Mouse (Mus musculus) lung, postnatal 10 days (tissue): ENCODE measurements around the gene Rnf214.
A peak's percentile ranks its signal among the peaks of the same experiment; 100 is the strongest.

Source experiments
- DNase-seq: peaks from one replicate; pipeline ENCODE4 v3.0.0; 2021

Gene Rnf214

DNA sequence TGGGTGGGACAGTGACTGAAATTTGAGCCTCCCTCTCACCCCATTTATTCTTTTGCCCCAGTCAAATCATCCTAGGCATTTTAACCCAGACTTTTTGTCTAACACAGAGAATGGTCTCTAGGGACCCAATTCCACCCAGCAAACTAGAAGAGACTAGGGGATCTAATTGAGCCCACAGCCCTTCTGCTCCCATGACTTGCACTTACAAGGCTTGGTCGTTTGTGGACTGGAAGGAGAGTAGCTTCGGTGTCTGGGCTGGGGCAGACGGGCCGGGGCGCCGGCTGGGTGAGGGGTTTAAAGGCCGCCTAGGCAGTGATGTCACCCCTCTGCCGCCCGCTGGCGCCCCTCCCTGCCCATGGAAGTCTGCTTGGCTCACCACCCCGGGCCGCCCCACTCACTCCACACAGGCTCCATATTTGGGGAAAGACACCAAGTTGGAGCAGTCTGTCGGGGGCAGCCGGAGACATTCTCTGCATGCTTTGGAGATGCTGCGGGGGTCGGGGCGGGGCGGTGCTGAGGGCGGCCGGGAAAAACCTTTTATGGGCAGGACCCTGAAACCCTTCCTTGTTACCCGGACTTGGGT is 29.0 kb upstream of the Rnf214 start, which contains the start of gene Tagln:
Gene Tagln, minus strand, starts transcription at position 431 of the 583 bp plus-strand sequence.
- DNase-seq = peak; percentile 89

DNA sequence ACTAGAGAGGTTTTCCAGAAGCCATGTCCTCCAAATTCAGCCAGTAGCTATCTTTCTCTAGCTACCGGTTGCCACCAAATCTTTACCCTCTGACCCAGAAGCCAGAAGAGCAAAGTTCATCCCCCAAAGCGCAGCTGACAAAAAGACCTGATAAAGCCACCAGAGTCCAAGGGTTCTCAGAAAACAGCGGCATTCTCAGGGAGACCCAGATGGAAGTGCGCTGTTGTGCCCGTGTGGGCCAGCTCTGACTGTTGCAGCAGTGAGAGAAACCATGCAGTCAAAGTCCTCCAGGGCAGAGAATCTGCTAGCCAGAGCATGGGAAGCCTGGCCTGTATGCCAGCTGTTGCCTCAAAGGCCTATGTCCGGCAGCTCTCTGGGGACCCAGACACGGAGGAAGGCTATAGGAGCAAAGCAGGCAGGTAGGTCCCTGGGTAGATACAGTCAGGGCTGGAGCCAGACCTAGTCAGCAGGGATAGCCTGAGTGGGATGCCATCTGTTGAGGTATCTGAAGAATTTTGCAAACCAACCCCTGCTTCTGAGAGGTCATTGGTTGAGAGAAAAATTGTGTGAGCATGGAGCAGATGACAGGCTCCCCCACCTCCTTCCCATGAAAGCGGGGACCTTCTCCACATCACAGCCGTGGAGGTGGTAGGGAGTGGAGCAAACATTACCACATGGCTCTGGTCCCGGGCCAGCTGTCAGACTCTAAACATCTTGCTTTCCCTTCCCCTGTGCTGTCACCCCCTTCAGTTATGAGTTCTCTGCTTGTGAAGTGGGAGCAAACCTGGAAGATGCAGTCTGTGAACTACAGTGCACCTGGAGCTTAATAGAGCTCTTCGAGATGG is 26.1 kb upstream of the Rnf214 start:
- DNase-seq = peak; percentile 61

DNA sequence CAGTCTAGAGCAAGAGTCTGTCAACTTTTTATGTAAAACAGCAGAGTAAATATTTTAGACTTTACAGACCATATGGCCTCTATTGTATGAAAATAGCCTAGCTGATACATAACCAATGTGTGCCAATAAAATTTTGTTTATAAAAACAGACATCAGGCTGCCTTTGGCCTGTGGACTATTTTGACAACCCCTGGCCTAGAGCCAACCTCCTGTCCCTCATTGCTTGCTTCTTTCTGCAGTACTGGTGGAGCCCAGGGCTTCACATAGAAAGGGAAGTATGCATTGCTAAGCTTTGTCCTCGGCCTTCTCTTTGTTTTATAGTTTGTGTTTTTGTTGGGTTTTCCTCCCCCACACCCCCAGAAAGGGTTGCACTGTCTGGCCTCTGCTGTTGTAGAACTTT is 25.2 kb upstream of the Rnf214 start:
- peak; percentile 70 for DNase-seq

GRCm38 (mm10) chr9:45929285-45929684 is 22.6 kb upstream of the Rnf214 start:
- DNase-seq = no peak

DNA sequence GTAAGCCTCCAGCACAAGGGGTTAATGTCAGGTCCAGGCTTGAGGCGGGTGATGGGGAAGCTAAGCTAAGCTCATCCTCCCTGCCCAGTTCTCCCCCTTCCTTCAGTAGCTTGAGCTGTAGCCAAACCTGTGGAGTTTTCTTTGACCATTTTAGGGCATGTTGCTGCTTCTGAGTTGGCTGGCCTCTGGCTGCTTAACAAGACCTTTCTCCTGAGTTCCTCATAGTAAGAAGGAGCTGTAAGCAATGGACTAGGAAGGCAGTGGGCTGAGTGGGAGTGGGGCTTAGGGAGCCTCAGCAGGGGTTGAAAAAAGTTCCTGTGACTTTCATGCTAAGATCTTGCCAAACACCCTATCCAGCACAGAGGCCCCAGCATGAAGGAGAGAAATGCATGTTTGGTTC is 13.2 kb upstream of the Rnf214 start:
- DNase-seq = peak; percentile 76

GRCm38 (mm10) chr9:45917041-45917934 is 10.6 kb upstream of the Rnf214 start:
- DNase-seq = peak; percentile 89

DNA sequence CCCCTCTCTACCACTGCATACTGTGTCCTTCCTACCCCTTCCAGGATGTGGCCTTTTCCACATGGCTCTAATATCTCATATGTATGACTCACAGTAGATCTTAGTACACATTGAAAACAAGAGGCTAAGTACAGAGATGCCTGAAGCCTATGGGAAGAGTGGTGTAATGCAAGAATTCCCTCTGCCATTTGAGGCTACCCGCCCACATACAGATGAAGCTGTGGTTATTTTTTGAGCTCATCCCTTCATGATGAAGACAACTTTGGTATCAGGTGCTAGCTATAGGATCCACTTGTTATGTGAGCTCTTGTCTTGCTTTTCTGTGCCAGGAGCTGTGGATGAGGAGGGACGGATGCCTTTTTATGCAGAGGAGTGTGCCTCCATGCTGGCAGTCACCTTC is 8.9 kb upstream of the Rnf214 start:
- DNase-seq = no peak

DNA sequence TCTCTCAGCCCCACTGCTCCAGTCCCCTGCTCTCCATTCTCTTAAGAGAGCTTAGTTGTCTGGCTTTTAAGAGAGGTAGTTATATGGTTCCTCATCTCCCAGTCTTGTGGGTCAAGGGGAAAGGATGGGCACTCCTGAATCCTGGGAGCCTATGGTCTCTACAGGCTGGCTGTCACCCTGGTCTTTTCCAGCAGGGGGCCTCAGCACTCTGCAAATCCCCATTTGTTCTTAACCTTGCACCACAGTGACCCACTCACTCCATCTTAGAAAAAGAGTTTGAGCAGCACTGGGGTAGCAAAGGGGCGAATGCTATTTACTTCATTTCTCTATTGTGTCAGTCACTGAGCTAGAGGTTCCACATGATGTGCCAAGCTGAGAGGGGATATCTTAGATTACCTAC is 5.0 kb upstream of the Rnf214 start:
- peak; percentile 83 for DNase-seq

GRCm38 (mm10) chr9:45910995-45911394 is 4.3 kb upstream of the Rnf214 start:
- no peak for DNase-seq

GRCm38 (mm10) chr9:45907078-45907428 is 342 bp upstream of the Rnf214 start:
- DNase-seq = no peak

DNA sequence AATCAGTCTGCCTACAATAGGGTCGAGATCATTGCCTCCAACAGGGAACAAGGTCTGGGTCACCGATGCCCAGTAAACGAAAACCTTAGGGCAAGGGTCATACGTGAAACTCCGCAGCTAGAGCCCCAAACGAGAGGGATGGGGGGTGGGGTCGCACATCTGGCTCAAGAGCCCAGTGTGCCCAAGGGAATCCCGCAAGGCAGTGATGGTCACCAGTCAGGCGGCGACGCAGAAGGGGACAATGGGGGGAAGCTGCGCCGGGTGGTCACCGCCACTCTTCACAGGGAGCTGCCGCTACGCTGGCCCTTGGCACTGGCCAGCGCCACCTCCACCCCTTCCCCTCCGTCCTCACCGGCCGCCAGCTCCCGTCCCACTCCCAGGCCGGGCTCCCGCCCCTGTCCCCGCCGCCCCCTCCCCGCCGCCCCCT is 887 bp downstream of the Rnf214 start:
- peak; percentile 48 for DNase-seq

GRCm38 (mm10) chr9:45905196-45905595 is 1.5 kb downstream of the Rnf214 start:
- DNase-seq = no peak

- no peak for DNase-seq
Measured at GRCm38 (mm10) chr9:45893681-45894080, 13.0 kb downstream of the Rnf214 start.

- DNase-seq = peak; percentile 75
Measured at GRCm38 (mm10) chr9:45877928-45878327, 28.8 kb downstream of the Rnf214 start.

GRCm38 (mm10) chr9:45870265-45870664 is 36.4 kb downstream of the Rnf214 start:
- DNase-seq = no peak

DNA sequence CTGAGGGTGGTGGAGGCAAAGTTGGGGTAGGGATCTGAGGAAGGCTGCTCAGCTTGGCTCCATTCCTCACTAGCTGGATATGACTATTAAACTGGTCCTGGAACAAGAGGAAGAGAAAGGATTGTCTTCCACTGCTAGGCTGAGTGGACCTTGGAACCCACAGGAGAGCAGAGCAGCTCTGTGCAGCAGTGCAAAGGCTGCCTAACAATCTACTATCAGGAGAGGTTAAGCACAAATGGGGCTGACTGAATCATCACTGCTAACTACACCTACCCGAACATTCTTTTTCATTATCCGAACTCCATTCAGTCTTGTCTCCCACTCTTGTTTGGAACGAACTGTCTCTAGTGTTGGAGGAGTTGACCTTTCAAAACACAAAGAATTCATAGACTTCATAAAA is 37.5 kb downstream of the Rnf214 start:
- no peak for DNase-seq

- DNase-seq = no peak
Measured at GRCm38 (mm10) chr9:45861813-45862212, 44.9 kb downstream of the Rnf214 start.

- no peak for DNase-seq
Measured at GRCm38 (mm10) chr9:45859364-45859763, 47.3 kb downstream of the Rnf214 start.

DNA sequence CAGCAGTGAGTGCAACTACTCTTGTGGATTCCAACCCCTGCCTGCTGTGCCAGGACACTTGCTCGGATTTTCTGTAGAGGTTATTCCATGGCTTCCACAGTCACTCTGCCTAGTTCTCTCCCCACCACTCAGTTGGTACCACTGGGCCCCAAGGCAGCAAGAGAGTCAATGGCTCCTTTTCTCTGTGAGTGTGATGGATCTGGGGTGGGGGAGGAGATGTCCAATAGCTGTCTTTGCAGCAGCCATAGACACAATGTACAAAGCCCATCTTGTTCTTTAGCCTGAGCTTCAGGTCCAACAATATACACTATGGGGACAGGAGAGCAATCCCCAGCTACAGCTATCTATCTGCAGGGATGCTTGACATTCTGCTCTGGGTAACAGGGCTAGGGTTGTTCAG is 52.6 kb downstream of the Rnf214 start:
- no peak for DNase-seq

GRCm38 (mm10) chr9:45853695-45854094 is 53.0 kb downstream of the Rnf214 start:
- DNase-seq = no peak

- no peak for DNase-seq
Measured at GRCm38 (mm10) chr9:45851776-45852175, 54.9 kb downstream of the Rnf214 start.

DNA sequence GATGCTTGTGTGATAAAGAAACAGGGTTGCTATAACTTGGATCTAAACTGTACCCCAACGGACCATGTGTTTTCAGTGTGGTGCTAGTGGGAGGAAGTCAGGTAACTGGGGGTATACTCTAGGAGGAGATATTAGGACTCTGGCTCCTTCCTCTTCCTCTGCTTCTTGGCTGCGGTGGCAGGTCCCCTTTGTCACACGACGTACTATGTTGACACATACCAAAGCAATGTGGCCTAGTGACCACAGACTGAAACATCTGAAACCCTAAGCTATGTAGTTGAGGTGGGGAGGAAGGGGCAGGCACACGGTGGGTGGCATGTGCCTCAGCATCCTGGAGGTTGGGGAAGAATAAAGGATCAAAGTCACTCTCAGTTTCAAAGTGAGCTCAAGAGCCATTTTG is 55.4 kb downstream of the Rnf214 start:
- DNase-seq = no peak

- no peak for DNase-seq
Measured at GRCm38 (mm10) chr9:45850528-45851155, 56.1 kb downstream of the Rnf214 start.
